Mouse (Mus musculus): Measurements from ENCODE around the gene Usp13.

- TF ChIP-seq TCF12 (IDR thresholded peaks at IDR 0.05; ENCODE audit: insufficient read depth, poor library complexity, severe bottlenecking), result no peak
- no peak for TF ChIP-seq POLR2A (IDR thresholded peaks at IDR 0.05; ENCODE audit: insufficient read length, low read depth)
- no peak for TF ChIP-seq POLR2AphosphoS2 (IDR thresholded peaks at IDR 0.05; ENCODE audit: insufficient read length, low read depth)
- TF ChIP-seq CEBPB (IDR thresholded peaks at IDR 0.05; ENCODE audit: insufficient read depth, poor library complexity, severe bottlenecking), result no peak
- TF ChIP-seq REST (IDR thresholded peaks at IDR 0.05; ENCODE audit: insufficient read depth, insufficient read length), result no peak
- no peak for TF ChIP-seq USF1 (IDR thresholded peaks at IDR 0.05; ENCODE audit: low read depth)
- no peak for TF ChIP-seq MAX (IDR thresholded peaks at IDR 0.05; ENCODE audit: low read depth)
- TF ChIP-seq MYOD1 (IDR thresholded peaks at IDR 0.05; ENCODE audit: control insufficient read depth in 1 of 3, insufficient read length in 2 of 3, low read depth in 2 of 3), result no peak
Observed at GRCm38 (mm10) chr3:32905850-32906779, 88.8 kb downstream of the Usp13 start.
